Mouse (Mus musculus): ENCODE measurements at regions not wholly inside any gene's neighbourhood (a gene's known extent, or its start where the extent isn't known, plus 50 kb on each side); places are given as distances from the start of the nearest gene placed in this dataset.

DNA sequence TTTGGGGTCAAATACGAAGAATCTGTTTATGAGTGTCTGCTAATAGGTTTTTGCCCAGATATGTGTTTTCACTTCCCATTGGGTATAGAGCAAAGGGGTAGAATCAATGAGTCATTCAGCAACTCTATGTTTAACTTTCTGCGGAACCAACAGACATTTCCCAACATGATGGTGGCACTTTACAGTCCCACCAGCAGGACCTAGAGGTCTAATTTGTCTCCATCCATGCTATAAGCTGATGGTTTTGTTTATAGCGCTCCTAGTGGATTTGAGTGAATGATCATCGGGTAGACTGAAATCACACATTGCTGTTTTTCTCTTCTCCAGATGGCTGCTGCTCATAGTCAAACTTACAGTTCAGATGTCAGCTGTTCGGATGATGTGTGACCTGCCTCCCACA is 99.7 kb upstream of the Arid5b start:
- DNase-seq (ENCODE audit: low spot score in 2 of 2), result no peak

DNA sequence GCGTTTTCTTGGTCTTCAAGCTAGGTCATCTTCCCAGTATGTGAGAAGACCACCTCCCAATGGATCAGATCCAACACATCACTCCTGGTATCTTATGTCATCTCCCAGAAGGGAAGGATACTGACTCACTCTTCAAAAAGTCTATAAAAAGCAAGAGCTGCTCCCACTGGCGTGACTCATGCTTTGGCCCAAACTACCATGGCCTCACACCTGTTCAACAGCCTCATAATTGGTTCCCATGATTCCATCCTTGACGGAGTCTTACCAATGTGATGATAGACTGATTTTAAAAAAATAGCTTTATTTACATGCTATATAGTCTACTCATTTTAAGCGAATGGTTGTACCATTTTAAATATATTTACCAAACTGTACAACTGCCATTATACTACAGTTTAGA is 98.9 kb upstream of the Arid5b start:
- no peak for DNase-seq (ENCODE audit: low spot score in 2 of 2)

DNA sequence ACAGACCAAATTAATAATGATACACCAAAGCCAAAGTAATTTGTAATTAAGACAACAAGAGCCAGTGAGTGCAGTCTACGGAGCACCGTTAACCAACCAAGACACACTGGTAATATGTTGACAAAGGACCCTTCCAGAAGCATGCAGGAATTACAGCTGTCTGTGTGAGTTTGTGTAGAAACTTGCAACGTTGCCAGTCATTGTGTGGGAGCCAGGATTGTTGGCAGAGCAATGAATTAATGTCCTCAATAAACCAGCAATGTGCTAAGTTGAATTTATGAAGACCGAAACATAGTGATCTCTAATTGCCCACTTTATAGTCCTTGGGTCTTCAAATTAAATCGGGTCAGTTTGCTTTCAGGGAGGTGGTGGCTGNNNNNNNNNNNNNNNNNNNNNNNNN is 95.3 kb upstream of the Arid5b start:
- DNase-seq (ENCODE audit: low spot score in 2 of 2), result no peak

DNA sequence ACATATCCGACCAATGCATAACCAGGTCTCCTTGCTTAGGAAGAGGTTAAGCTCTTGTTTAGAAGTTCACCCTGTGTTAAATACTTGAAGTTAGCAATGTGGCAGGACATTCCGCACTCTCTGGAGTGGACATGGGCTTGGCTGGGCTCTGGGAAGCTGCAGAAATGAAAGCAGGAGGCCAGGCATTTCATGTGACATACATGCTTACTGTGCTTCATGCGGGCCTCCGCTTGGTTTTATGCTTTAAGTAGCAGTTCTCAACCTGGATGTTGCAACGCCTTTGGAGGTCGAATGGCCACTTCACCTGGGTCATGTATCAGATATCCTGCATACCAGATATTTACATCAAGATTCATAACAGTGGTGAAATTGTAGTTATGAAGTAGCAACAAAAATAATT is 93.2 kb upstream of the Arid5b start:
- DNase-seq (ENCODE audit: low spot score in 2 of 2), result no peak

DNA sequence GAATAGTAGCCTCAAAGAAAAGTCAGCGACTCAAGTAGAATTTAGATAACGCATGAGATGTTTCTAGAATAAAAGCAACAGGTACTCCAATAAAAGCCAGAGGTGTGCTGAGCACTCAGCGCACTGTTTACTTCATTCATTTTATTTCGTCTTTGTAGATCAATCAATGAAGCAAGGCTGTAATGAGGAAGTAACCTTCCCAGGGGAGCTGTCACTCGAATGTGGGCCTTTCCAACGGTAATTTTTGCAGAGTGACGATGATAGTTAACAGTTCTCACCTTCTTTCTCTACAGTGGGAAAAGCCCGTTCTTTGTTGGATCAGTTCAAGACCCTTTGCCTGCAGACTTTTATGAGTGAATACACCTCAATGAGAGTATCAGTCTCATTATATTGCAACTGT is 92.4 kb upstream of the Arid5b start:
- no peak for DNase-seq (ENCODE audit: low spot score in 2 of 2)

DNA sequence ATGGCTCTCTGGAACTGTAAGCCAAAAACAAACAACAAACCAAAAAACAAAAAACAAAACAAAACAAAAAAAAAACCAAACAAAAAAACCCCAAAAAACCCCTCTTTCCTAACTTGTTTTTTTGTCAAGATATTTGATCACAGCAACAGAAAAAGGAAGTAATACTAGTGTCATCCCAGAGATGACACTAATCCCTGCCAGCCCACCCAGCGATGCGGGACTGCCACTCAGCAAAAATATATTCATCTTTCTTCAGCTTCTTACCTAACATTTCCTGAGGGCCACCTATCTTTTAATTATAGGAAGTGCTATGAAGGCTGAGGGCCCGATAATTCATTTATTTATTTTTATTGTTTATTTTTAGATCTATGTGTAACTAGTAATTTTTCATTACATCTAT is 88.3 kb upstream of the Arid5b start:
- no peak for DNase-seq (ENCODE audit: low spot score in 2 of 2)

DNA sequence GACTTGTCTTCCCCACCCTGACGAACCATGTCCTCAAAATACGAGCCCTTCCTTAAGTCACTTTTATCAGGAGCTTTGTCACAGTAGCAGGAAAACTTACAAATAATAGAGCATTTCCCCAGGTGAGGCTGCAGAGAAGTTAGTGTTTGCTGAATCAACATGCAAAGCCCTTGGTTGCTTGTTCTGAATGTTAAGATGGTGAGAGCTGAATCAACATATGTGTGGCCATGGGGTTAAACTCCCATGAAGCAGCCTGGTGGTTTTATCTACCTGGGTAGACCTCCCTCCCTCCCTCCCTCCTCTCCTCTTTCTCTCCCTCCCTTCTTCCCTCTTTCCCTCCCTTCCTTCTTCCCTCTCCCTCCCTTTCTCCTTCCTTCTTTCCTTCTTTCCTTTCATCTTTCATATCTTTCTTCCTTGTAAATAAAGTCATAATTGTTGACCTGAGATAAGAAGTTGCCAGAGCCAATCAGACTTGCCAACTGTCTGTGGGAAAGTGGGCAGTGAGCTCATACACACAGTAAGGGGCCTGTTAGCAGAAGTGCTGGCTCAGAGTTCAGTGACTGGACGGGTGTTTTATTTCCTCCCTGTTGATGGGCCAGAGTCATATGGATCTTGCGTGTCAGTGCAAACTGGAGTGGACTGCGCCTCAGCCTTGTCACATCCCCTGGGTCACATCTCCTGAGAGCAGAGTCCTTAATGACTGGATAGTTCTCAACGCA is 82.4 kb upstream of the Arid5b start:
- no peak for DNase-seq (ENCODE audit: low spot score in 2 of 2)

DNA sequence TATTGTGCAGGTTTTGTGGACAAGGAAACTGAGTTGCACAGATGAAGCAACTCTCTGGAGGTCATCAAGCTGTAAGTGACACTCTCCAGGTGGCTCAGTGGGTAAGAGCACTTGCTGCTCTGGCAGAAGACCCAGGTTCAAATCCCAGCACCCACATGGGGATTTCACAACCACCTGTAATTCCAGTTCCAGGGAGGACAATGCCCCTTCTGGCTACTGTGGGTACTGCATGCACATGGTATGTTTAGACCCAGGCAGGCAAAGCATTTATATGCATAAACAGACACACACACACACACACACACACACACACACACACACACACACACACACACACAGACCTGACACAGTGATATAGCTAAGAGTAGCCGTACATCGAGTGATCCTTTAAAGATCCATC is 80.6 kb upstream of the Arid5b start:
- no peak for DNase-seq (ENCODE audit: low spot score in 2 of 2)

DNA sequence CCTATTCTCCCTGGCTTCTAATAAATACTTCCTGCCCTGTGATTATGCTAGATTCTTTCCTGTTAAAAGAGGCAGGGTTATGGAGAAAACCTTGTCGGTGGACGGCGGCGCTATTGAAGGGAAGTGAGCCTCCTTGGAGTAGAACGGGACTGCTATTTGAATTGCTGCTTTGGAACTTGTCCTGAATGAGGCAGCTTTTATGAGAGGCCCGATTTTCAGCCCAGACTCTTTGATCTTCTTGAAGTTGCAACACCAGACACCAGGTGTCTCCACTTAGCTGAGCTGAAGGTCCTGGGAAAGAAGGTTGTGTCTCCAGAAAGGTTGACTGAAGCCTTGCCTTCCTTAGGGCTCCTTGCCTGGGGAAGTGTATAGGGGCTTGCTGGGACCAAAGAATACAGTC is 78.4 kb upstream of the Arid5b start:
- peak in 1 of 2 experiments; percentile 17 for DNase-seq (ENCODE audit: low spot score in 2 of 2)

DNA sequence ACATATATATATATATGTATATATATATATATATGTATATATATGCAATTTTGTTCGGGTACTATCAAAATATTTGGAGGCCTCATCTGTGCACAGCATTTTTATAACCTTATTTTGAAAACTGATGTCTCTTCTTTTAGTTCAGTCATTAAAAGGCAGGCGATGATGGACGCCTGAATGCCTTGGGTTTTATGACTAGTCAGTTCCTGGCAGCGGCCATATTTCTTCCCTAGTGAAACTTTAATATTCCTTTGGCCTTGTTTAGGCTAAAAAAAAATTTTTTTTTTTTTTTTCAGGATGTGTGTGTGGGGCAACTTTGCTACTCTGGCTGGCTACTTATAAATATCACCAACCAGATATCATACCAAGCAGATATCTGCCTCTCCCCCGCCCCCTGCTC is 78.0 kb upstream of the Arid5b start:
- DNase-seq (ENCODE audit: low spot score in 2 of 2), result no peak

DNA sequence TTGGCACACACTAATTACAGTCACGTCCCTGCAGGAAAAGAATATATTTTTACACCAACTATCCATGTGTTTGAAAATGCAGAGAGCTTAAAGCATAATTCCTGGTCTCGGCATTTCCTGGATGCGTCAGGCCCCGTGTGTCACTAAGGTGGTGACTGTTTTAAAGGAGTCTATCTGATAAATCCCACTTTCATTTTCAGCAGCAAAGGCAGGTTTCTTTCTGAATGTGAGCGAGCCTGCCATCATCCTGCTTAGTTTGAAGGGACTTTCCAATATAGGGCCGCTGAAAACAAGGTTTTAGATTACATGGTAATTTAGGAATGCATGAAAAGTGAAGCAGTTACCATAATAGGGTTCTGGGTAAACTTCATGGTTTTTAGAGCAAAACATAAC is 77.5 kb upstream of the Arid5b start:
- no peak for DNase-seq (ENCODE audit: low spot score in 2 of 2)

DNA sequence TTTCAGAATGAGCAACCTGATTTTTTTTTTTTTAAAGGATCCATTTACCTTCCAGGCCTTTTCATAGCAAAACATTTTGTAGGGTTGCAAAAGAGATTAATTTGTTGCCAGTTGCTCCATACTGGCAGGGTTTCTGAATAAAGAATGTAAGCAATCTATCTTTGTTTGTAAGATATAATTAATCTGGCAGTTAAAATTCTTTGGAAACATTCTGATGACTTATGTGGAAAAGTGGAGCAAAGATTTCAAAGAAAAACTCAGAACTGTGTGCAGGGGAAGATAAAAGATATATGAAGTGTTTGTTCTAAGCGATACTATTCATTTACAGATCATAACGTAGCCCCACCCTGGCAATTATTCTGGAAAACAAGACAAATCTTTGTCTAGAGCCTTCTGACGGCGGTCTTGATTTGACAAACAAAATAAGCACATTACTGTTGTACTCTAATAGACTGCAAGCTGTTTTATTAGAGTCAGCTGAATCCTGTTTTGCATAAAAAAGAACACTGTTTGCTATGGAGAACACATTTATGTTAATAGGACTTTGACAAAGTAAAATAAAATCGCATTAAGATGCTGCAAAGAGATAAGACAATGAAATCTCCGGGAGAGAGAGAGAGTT is 77.0 kb upstream of the Arid5b start:
- no peak for DNase-seq (ENCODE audit: low spot score in 2 of 2)

DNA sequence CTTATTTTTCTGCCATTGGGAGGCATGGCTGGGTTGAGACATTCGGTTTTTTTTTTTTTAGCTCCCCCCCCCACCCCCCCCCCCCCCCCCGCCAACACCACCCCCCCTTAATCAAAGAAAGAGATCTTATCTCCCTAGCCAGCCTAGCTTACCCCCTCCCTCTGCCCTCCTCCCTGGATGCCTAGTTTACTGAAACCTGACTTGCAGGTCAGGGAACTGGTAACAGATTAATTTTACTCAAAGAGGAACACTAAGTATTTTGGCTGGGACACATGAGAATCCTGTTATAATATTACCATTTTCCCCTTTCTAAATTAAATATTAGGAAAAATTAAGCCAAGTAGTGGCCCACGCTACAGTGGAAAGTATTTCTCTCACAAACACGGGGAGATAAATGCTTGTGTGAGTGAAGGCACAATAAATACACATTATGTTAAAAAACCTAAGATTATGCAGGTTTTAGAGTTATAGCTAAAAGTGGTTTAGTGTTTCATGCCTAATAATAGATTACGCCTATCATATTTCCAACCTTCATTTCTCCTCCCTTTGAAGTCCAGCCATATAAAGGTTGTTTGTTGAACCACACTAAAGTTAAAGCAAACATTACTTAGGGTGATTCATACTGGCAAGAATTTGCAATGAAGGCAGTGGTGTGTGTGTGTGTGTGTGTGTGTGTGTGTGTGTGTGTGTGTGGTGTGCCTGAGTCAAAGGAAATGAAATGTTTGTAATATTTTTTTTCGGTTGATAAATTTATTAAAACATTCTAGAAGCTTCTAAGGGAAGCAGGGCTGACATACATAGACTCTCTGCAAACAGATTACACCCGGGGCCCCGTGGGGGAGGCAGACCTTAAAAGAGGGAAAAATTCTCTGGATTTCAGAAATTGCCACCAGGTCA is 76.0 kb upstream of the Arid5b start:
- DNase-seq (ENCODE audit: low spot score in 2 of 2), result peak; percentile 39 to 60

DNA sequence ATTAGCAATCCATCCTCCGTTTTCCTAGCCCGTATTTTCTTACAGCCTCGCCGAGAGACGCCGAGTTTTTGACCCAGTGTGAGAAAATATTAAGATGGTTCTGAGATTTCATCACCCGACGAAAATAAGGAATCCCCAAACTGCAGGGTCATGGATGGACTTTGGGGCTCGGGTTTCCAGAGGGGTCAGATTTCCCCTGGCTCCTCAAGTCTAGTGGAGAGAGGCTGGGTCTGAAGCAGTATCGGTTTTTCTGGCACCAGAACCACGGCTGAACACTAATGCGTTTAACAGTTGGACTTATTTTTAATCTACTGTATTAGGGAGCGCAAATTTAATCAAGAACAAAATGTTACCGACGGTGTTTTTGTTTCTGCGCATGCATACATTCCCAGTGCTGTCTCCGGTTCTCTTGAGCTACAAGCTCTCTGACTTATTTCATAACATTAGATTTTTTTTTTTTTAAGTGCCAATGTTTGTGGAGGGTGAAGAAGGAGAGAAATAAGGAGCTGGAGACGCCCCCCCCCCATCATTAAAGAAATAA is 75.2 kb upstream of the Arid5b start:
- DNase-seq (ENCODE audit: low spot score in 2 of 2), result no peak

DNA sequence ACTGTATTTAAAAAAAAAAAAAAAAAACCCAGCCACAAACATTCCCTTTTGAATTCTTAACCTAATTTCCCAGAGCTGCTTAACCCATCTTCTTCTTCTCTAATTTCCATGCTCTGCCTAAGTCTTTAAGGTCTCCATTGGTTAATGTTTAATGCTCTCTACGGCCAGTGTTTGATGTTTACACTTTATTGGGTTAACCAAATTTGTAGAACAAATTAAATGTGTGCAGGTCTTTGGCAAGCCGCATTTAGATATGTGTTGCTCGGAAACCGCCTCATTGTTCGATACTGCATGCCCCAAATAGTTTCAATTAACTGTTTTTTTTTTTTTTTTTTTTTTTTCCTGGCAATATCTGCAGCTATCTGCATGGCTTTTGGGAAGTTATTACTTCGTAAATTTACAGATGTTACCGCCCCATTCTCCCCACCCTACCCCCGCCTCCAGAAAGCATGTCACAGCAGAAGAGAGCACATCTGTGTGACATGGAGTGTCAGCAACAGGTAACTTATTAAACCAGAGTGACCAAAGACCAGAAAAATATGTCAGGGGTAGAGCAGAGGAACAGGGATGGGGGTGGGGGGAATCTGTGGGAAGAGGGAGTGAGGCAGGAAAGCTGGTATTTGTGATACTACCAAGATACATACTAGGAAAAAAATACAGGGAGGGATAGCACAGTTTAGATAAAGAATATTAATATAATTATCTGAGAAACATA is 73.5 kb upstream of the Arid5b start:
- DNase-seq (ENCODE audit: low spot score in 2 of 2), result no peak

DNA sequence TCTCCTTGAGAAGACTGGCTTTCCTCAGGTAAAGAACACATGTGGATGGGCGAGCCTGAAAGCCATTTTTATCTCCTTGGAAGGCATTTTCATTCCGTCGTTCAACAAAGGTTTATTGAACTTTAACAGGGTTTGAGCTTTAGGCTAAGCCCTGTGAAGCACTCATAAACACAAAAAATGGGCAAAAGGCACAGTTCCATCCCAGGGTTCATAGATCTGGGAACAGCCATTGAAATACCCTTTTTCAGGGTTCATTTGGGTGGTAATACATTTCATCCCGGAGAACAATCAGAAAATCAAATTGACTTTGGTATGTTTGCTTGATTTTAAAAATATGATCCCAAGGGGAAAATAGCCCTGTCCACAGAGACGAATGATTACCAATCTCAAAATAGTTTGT is 72.9 kb upstream of the Arid5b start:
- DNase-seq (ENCODE audit: low spot score in 2 of 2), result no peak

DNA sequence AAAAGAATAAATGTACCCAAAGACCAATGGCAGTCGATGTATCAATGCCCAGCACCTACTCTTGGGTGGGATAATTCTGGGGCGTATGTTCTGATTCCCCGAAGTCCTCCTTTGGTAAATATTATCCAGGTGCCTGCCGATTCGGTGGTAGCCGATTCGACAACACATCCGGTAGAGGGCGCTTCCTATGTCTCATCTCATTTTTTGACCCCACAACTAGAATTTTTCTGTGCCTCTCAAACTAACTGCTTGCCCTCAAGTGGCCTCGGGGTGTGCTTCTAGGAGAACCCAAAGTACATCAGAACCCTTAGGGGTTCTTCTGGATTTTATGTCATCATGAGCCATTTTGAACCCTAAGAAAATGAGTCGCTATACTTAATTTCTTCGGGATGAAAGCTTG is 72.3 kb upstream of the Arid5b start:
- DNase-seq (ENCODE audit: low spot score in 2 of 2), result no peak

DNA sequence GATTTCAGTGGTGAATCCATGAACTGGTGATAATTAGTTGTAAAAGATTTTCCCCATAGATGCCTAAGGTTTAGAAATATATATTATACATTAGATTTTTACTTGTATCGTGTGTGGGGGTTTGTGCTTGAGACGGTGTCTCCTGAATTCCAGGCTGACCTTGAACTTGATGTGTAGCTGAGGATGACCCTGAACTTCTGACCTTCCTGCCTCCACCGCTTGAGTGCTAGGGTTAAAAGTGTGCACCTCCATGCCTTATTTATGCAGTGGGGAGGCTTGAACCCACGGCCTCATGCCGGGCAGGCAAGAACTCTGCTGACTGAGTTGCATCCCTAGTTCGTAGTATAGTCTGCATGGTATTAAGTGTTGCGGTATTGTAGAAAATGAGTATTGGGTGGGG is 69.3 kb upstream of the Arid5b start:
- no peak for DNase-seq (ENCODE audit: low spot score in 2 of 2)

DNA sequence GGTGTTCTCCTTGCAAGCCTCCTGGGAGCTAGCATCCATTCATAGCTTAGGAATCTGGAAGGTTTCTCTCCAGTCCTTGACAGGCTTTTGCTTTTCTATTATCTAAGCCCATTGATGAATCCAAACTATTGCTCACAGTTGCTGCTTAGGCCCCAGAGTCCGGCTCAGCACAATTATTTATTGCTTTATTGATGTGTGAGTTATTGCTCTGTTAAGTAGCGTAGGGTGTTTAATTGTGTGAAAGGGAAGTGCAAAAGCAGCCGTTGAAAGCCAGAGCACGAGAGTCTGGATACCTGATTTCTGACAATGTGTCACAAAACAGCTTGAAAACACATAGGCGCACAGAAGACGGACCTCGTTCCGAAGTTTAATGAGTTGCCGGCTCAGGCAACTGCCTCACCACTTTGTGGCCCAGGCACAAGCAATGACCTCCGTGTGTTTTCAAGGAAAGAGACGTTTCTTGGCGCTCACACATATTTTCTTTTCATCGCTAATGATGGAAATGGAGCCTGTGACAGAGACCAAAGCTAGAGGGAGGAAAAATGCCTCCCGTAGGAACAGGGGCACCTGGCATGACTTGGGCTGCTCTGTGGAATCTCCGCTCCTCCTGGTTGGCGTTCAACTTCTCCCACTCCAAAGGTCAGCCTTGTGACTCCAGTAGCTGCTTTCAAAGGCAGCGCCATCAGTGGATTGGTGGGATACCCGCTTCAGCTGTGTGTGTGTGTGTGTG is 66.6 kb upstream of the Arid5b start:
- no peak for DNase-seq (ENCODE audit: low spot score in 2 of 2)

DNA sequence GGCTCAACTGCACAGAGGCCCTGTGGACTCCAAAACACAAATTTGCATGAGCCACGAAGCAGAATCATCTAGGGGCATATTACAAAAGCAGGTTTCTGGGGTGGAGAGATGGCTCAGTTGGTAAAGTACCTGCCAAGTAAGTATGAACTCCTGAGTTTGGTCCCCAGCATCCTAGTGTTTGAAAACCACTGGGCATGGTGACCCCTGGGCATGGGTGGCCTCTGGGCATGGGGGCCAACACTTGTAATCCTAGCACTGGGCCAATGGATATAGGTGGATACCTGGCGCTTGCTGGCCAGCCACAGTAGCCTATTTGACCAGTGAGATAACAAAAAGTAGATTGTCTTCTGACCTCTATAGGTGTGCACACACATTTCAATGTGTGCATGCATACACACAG is 65.7 kb upstream of the Arid5b start:
- no peak for DNase-seq (ENCODE audit: low spot score in 2 of 2)

DNA sequence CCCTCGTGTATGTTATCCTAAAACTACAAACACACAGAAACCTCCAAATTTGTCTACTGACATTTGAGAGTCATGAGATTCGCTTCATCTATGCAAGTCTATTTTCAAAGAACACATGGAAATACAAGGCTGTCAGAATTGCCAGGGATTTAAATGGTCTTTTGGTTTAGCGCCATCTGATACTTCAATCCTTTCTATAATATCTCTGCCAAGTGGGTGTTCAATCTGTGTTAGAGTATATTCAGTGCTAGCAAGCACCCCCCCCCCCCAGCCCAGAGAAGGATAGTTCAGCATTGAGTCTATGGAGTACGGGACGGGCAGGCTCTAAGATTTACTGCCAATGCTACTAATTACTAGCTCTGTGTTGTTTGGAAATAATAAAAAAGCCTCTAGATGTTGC is 55.5 kb upstream of the Arid5b start:
- DNase-seq (ENCODE audit: low spot score in 2 of 2), result no peak
